Mouse (Mus musculus) MEL (cell line): ENCODE measurements at regions not wholly inside any gene's neighbourhood (a gene's known extent, or its start where the extent isn't known, plus 50 kb on each side); places are given as distances from the start of the nearest gene placed in this dataset.

Experiments
- CTCF ChIP-seq, 3 experiments: IDR thresholded peaks in 2 of 3; conservative IDR thresholded peaks in 1 of 3; 2 replicates each; pipeline ENCODE4 v1.5.1; 2011 to 2012; ENCODE audit warnings: low read length in 3 of 3, low read depth in 2 of 3, mild to moderate bottlenecking in 2 of 3, improper control_type of control experiment in 1 of 3, inconsistent platforms in 1 of 3, mixed read lengths in 1 of 3, moderate library complexity in 1 of 3; ENCODE audit not compliant: control insufficient read depth in 1 of 3, insufficient read depth in 1 of 3, poor library complexity in 1 of 3, severe bottlenecking in 1 of 3
- EP300 ChIP-seq, 2 experiments: IDR thresholded peaks; 2 replicates each; pipeline ENCODE4 v1.6.1; 2011; ENCODE audit warnings: improper control_type of control experiment in 2 of 2, low read length in 2 of 2, low read depth in 1 of 2, mild to moderate bottlenecking in 1 of 2
- MAFK ChIP-seq: IDR thresholded peaks from 2 replicates; pipeline ENCODE4 v1.6.1; 2011; ENCODE audit warnings: low read depth, mild to moderate bottlenecking, low read length, improper control_type of control experiment, borderline replicate concordance
- MAZ ChIP-seq: IDR thresholded peaks from 2 replicates; pipeline ENCODE4 v1.6.1; 2012; ENCODE audit warnings: low read depth, mild to moderate bottlenecking, inconsistent platforms, low read length, improper control_type of control experiment
- POLR2A ChIP-seq, 2 experiments: IDR thresholded peaks; 2 replicates each; pipeline ENCODE4 v1.6.1; 2011 to 2012; ENCODE audit warnings: low read length in 2 of 2, mild to moderate bottlenecking in 2 of 2, control low read depth in 1 of 2, improper control_type of control experiment in 1 of 2, low read depth in 1 of 2, moderate library complexity in 1 of 2; ENCODE audit not compliant: control insufficient read depth in 1 of 2, insufficient read depth in 1 of 2, poor library complexity in 1 of 2
- TBP ChIP-seq: IDR thresholded peaks from 2 replicates; pipeline ENCODE4 v1.8.0; 2011; ENCODE audit warnings: low read depth, low read length, improper control_type of control experiment
- USF1 ChIP-seq: IDR thresholded peaks from 2 replicates; pipeline ENCODE4 v1.6.1; 2014; ENCODE audit warnings: low read depth, mild to moderate bottlenecking, inconsistent platforms, low read length, improper control_type of control experiment, moderate library complexity
- USF2 ChIP-seq, 2 experiments: IDR thresholded peaks; 2 replicates each; pipeline ENCODE4 v1.6.1; 2011 to 2012; ENCODE audit warnings: improper control_type of control experiment in 2 of 2, low read length in 2 of 2, borderline replicate concordance in 1 of 2, inconsistent platforms in 1 of 2, low read depth in 1 of 2, mild to moderate bottlenecking in 1 of 2; ENCODE audit not compliant: insufficient read depth in 1 of 2

- TF ChIP-seq CTCF (IDR thresholded peaks at IDR 0.05 in 2 of 3, conservative IDR thresholded peaks at IDR 0.05 in 1 of 3; ENCODE audit: control insufficient read depth in 1 of 3, insufficient read depth in 1 of 3, low read depth in 2 of 3, low read length in 3 of 3, poor library complexity in 1 of 3, severe bottlenecking in 1 of 3) = no peak
- TF ChIP-seq POLR2A (IDR thresholded peaks at IDR 0.05; ENCODE audit: control insufficient read depth in 1 of 2, insufficient read depth in 1 of 2, low read depth in 1 of 2, low read length in 2 of 2, poor library complexity in 1 of 2) = no peak
- TF ChIP-seq MAFK = no peak
- TF ChIP-seq USF1 = no peak
- no peak for TF ChIP-seq USF2 (IDR thresholded peaks at IDR 0.05; ENCODE audit: borderline replicate concordance in 1 of 2, insufficient read depth in 1 of 2, low read depth in 1 of 2, low read length in 2 of 2)
- TF ChIP-seq MAZ = no peak
- TF ChIP-seq EP300 (IDR thresholded peaks at IDR 0.05; ENCODE audit: low read depth in 1 of 2, low read length in 2 of 2) = no peak
- TF ChIP-seq TBP = no peak
Measured at GRCm38 (mm10) chr3:155688358-155688757, 595.1 kb downstream of the Lrriq3 start.
